Mouse (Mus musculus): ENCODE results near the gene Spry1. TPM values are rescaled to one million over a fixed set of nuclear protein-coding genes. Genes with fewer than 3 reads are reported as not detected.
A peak's percentile ranks its signal among the peaks of the same experiment; 100 is the strongest.

Spry1 gene
- polyA plus RNA-seq, 1 experiment from 2014 or later = 7.2 TPM

DNA sequence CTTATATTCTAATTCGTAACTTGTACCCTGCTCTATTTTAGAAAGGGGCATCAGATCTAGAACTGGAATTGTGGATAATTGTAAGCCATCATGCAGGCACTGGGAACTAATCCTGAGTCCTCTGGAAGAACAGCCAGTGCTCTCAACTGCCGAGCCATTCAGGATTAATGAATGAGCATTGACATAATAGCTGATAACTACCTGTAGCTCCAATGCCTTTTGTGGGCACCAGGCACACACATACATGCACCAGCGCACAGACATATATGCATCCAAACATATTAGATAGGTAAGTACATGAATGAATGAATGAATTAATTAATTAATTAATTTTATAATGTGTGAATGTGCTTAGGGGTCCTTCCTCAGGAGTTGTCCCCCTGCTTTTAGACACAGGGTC lies 7.0 kb upstream of the Spry1 start:
- no peak for DNase-seq
- H3K9ac ChIP-seq (replicated peaks; ENCODE audit: low read length) = no peak overlapping the region
- H3K9me3 ChIP-seq (ENCODE audit: control insufficient read depth, low read length) = no peaks in the 10 kb centered on the region
- no peak overlapping the region for H3K4me2 ChIP-seq (ENCODE audit: low read length)
- no peaks in the 10 kb centered on the region for H3K27me3 ChIP-seq (ENCODE audit: control insufficient read depth, insufficient read depth, low read length)
- H3K36me3 ChIP-seq (ENCODE audit: control insufficient read depth, insufficient read depth, low read length) = no peaks in the 10 kb centered on the region
- WGBS = 79% methylated on average over 3 of the region's 3 CpGs
- H3K4me1 ChIP-seq (ENCODE audit: control insufficient read depth, insufficient read depth, low read length) = no peaks in the 10 kb centered on the region
- H3K4me3 ChIP-seq (replicated peaks; ENCODE audit: low read depth, low read length) = no peak overlapping the region
- no peak overlapping the region for H3K27ac ChIP-seq (replicated peaks; ENCODE audit: low read depth, low read length)
- no peak for ATAC-seq (ENCODE audit: low FRiP score, low TSS enrichment)

DNA sequence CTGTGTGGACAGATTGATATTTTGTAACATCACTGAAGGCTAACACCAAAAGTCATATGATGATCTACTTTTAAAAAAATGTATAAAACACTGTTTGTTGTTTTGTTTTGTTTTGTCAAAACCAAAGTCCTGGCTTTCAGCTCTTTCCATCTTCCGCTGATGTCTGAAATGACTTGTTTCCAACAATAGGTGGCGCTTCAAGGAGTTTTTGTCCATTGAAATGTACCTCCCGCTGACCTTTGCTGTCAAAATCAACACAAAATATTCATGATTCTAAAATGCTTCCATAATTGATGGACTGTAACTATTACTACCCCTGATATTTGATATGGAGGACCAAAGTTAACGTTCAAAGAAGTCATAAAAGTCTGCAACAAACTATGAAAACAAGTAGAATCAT lies 5.1 kb upstream of the Spry1 start:
- no peak overlapping the region for H3K4me3 ChIP-seq (replicated peaks; ENCODE audit: low read depth, low read length)
- H3K36me3 ChIP-seq (ENCODE audit: control insufficient read depth, insufficient read depth, low read length) = no peaks in the 10 kb centered on the region
- H3K27ac ChIP-seq (replicated peaks; ENCODE audit: low read depth, low read length) = no peak overlapping the region
- 46% methylated on average over 4 of the region's 4 CpGs for WGBS
- no peaks in the 10 kb centered on the region; the same call in 1 of the 2 replicates for H3K27me3 ChIP-seq (ENCODE audit: control insufficient read depth, insufficient read depth, low read length)
- ATAC-seq (ENCODE audit: low FRiP score, low TSS enrichment) (no peak), DNase-seq (peak; percentile 74)
- no peaks in the 10 kb centered on the region for H3K4me1 ChIP-seq (ENCODE audit: control insufficient read depth, insufficient read depth, low read length)
- H3K9me3 ChIP-seq (ENCODE audit: control insufficient read depth, low read length) = no peaks in the 10 kb centered on the region
- no peak overlapping the region for H3K4me2 ChIP-seq (ENCODE audit: low read length)
- H3K9ac ChIP-seq (replicated peaks; ENCODE audit: low read length) = no peak overlapping the region

DNA sequence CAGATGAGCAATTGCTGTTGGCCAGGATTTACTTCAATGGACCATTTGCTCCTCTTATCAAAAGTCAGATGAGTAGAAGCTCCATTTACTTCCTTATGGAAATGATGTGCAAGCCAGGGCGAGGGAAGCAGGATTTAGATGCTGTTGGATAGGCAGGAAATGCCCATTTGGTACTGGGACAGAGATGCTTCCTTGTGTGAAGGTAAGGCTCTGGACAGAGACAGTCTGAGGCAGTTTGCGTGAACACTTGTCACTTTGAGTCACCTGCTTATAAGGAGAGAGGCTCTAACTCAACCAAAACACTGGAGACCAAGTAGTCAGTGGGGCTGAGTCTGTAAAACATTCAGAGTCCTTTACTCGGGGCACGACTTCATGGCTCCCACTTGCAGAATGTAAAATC lies 2.8 kb upstream of the Spry1 start:
- H3K27ac ChIP-seq (replicated peaks; ENCODE audit: low read depth, low read length) = no peak overlapping the region
- DNase-seq = no peak
- peaks cover 8% of the 10 kb centered on the region for H3K4me1 ChIP-seq (ENCODE audit: control insufficient read depth, insufficient read depth, low read length)

GRCm38 (mm10) chr3:37640162-37640721 lies 495 bp downstream of the Spry1 start:
- H3K27ac ChIP-seq (replicated peaks; ENCODE audit: low read depth, low read length) = peak overlapping the region; percentile 89
- ATAC-seq (ENCODE audit: low FRiP score, low TSS enrichment) (peak; percentile 71), DNase-seq (peak; percentile 79)
- under 1% methylated on average over 79 of the region's 86 CpGs for WGBS
- peaks cover 13% of the 10 kb centered on the region for H3K4me1 ChIP-seq (ENCODE audit: control insufficient read depth, insufficient read depth, low read length)
- 0 out of 2 replicates have a peak, but pooled peaks cover 13% of the 10 kb centered on the region for H3K36me3 ChIP-seq (ENCODE audit: control insufficient read depth, insufficient read depth, low read length)
- H3K4me2 ChIP-seq (ENCODE audit: low read length) = peak overlapping the region; percentile 82
- no peaks in the 10 kb centered on the region for H3K9me3 ChIP-seq (ENCODE audit: control insufficient read depth, low read length)
- H3K27me3 ChIP-seq (ENCODE audit: control insufficient read depth, insufficient read depth, low read length) = peaks cover 15% of the 10 kb centered on the region; the same call in 1 of the 2 replicates
- H3K9ac ChIP-seq (replicated peaks; ENCODE audit: low read length) = peak overlapping the region; percentile 72
- H3K4me3 ChIP-seq (replicated peaks; ENCODE audit: low read depth, low read length) = peak overlapping the region; percentile 88

More for the DNA sequence above, 2.8 kb upstream of the Spry1 start:
- ATAC-seq (ENCODE audit: low FRiP score, low TSS enrichment) = no peak
- H3K36me3 ChIP-seq (ENCODE audit: control insufficient read depth, insufficient read depth, low read length) = no peaks in the 10 kb centered on the region
- WGBS = 87% methylated on average over 4 of the region's 4 CpGs
- H3K4me2 ChIP-seq (ENCODE audit: low read length) = no peak overlapping the region
- H3K9me3 ChIP-seq (ENCODE audit: control insufficient read depth, low read length) = no peaks in the 10 kb centered on the region
- no peaks in the 10 kb centered on the region; the same call in 1 of the 2 replicates for H3K27me3 ChIP-seq (ENCODE audit: control insufficient read depth, insufficient read depth, low read length)
- no peak overlapping the region for H3K4me3 ChIP-seq (replicated peaks; ENCODE audit: low read depth, low read length)
- H3K9ac ChIP-seq (replicated peaks; ENCODE audit: low read length) = no peak overlapping the region

DNA sequence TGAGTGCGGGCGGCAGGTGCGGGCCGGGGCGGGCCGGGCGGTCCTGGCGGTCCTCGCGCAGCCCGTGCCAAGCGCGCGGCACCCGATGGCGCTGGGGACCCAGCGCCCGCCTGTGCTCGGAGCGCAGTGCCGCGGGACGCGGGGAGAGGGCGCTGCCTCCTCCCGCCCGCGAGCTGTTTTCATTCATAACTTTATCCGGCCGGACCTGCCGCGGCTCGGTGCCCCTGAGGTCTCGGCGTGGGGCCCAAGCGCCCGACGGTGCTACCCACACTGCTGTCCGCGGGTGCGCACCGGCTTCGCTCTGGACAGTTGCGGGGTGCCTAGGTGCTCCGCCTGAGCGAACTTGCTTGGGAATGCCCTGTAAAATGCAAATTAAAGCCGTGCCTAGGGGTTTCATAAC lies 1.1 kb downstream of the Spry1 start:
- Histone ChIP-seq H3K36me3 (ENCODE audit: control insufficient read depth, insufficient read depth, low read length) (0 out of 2 replicates have a peak, but pooled peaks cover 13% of the 10 kb centered on the region), H3K9ac (replicated peaks; ENCODE audit: low read length) (peak overlapping the region; percentile 72), H3K4me3 (replicated peaks; ENCODE audit: low read depth, low read length) (peak overlapping the region; percentile 88), H3K4me2 (ENCODE audit: low read length) (peak overlapping the region; percentile 82), H3K9me3 (ENCODE audit: control insufficient read depth, low read length) (no peaks in the 10 kb centered on the region), H3K27me3 (ENCODE audit: control insufficient read depth, insufficient read depth, low read length) (peaks cover 15% of the 10 kb centered on the region; the same call in 1 of the 2 replicates), H3K4me1 (ENCODE audit: control insufficient read depth, insufficient read depth, low read length) (peaks cover 13% of the 10 kb centered on the region), H3K27ac (replicated peaks; ENCODE audit: low read depth, low read length) (peak overlapping the region; percentile 89)
- DNase-seq (peak; percentile 87), ATAC-seq (ENCODE audit: low FRiP score, low TSS enrichment) (peak; percentile 80)
- WGBS = under 1% methylated on average over 47 of the region's 47 CpGs

GRCm38 (mm10) chr3:37641796-37642680 lies 2.3 kb downstream of the Spry1 start:
- 0 out of 2 replicates have a peak, but pooled peaks cover 13% of the 10 kb centered on the region for H3K36me3 ChIP-seq (ENCODE audit: control insufficient read depth, insufficient read depth, low read length)
- peak overlapping the region; percentile 88 for H3K4me3 ChIP-seq (replicated peaks; ENCODE audit: low read depth, low read length)
- 34% methylated on average over 20 of the region's 20 CpGs for WGBS
- peaks cover 15% of the 10 kb centered on the region; the same call in 1 of the 2 replicates for H3K27me3 ChIP-seq (ENCODE audit: control insufficient read depth, insufficient read depth, low read length)
- H3K4me1 ChIP-seq (ENCODE audit: control insufficient read depth, insufficient read depth, low read length) = peaks cover 13% of the 10 kb centered on the region
- H3K27ac ChIP-seq (replicated peaks; ENCODE audit: low read depth, low read length) = 0 out of 2 replicates have a peak overlapping the region, but pooled peaks have one; percentile 8
- peak overlapping the region; percentile 23; the same call in 1 of the 2 replicates for H3K9ac ChIP-seq (replicated peaks; ENCODE audit: low read length)
- no peaks in the 10 kb centered on the region for H3K9me3 ChIP-seq (ENCODE audit: control insufficient read depth, low read length)
- ATAC-seq (ENCODE audit: low FRiP score, low TSS enrichment) = no peak
- peak; percentile 37 for DNase-seq
- peak overlapping the region; percentile 82 for H3K4me2 ChIP-seq (ENCODE audit: low read length)

GRCm38 (mm10) chr3:37642681-37643214 lies 3.0 kb downstream of the Spry1 start:
- H3K9me3 ChIP-seq (ENCODE audit: control insufficient read depth, low read length) = no peaks in the 10 kb centered on the region
- H3K27ac ChIP-seq (replicated peaks; ENCODE audit: low read depth, low read length) = 0 out of 2 replicates have a peak overlapping the region, but pooled peaks have one; percentile 13
- WGBS = 50% methylated on average over 21 of the region's 21 CpGs
- H3K36me3 ChIP-seq (ENCODE audit: control insufficient read depth, insufficient read depth, low read length) = 0 out of 2 replicates have a peak, but pooled peaks cover 13% of the 10 kb centered on the region
- H3K4me2 ChIP-seq (ENCODE audit: low read length) = peak overlapping the region; percentile 82
- H3K4me3 ChIP-seq (replicated peaks; ENCODE audit: low read depth, low read length) = peak overlapping the region; percentile 88
- ATAC-seq (ENCODE audit: low FRiP score, low TSS enrichment) (no peak), DNase-seq (no peak)
- H3K9ac ChIP-seq (replicated peaks; ENCODE audit: low read length) = 0 out of 2 replicates have a peak overlapping the region, but pooled peaks have one; percentile 26
- peaks cover 15% of the 10 kb centered on the region; the same call in 1 of the 2 replicates for H3K27me3 ChIP-seq (ENCODE audit: control insufficient read depth, insufficient read depth, low read length)
- peaks cover 13% of the 10 kb centered on the region for H3K4me1 ChIP-seq (ENCODE audit: control insufficient read depth, insufficient read depth, low read length)

GRCm38 (mm10) chr3:37643411-37643810 lies 3.7 kb downstream of the Spry1 start:
- H3K4me2 ChIP-seq (ENCODE audit: low read length) = peak overlapping the region; percentile 82
- no peaks in the 10 kb centered on the region for H3K9me3 ChIP-seq (ENCODE audit: control insufficient read depth, low read length)
- H3K36me3 ChIP-seq (ENCODE audit: control insufficient read depth, insufficient read depth, low read length) = 0 out of 2 replicates have a peak, but pooled peaks cover 13% of the 10 kb centered on the region
- H3K27me3 ChIP-seq (ENCODE audit: control insufficient read depth, insufficient read depth, low read length) = peaks cover 15% of the 10 kb centered on the region; the same call in 1 of the 2 replicates
- H3K9ac ChIP-seq (replicated peaks; ENCODE audit: low read length) = no peak overlapping the region
- no peak for ATAC-seq (ENCODE audit: low FRiP score, low TSS enrichment)
- WGBS = 75% methylated on average over 13 of the region's 13 CpGs
- peak overlapping the region; percentile 88; the same call in 1 of the 2 replicates for H3K4me3 ChIP-seq (replicated peaks; ENCODE audit: low read depth, low read length)
- no peak overlapping the region for H3K27ac ChIP-seq (replicated peaks; ENCODE audit: low read depth, low read length)
- H3K4me1 ChIP-seq (ENCODE audit: control insufficient read depth, insufficient read depth, low read length) = peaks cover 13% of the 10 kb centered on the region
- DNase-seq = no peak

Measured in midbrain, embryonic 14.5 days (tissue).